Comparison of ENCODE assay signal across 19 mouse cellular contexts in the genomic region with DNA sequence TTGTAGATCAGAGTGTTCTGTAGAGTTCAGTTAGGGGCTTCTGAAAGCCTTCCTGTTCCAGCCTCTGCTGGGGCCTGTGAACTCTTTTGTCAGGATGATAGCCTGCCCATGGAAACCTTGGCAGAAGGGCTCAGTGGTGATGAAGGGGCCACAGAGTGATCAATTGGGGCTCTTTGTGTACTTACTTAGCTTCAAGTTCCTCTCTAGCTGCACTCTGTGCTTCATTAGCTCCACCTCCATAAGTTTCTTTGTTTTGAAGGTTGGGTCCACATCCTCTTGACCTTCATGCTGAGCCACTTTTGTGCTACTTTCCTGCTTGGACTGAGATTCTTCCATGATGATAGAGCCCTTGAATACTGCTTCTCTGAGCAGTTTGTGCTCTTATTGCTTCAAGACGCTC. TPM values are rescaled to one million over a fixed set of nuclear protein-coding genes. Genes with fewer than 3 reads are reported as not detected.
DNase-seq lines count a peak whose midpoint lies in the region; ATAC-seq and TF ChIP-seq lines count a peak whose summit lies in the region.
"Had no signal": no experiment of that assay in that cellular context is flagged by ENCODE, and none has a peak within 500 bp of the region (broad histone marks: within the 10 kb centered on the region; RNA-seq: fewer than 3 reads in every experiment).

No protein-coding gene starts in this region.

- TF ChIP-seq CTCF in lung, adult 2 months (IDR thresholded peaks at IDR 0.05; ENCODE audit: insufficient read depth, low read length) = no peak

- no peaks in the 10 kb centered on the region for H3K27me3 ChIP-seq in heart, embryonic 12.5 days (replicated peaks)
- H3K27me3 ChIP-seq: embryonic facial prominence, embryonic 13.5 days; forebrain, embryonic 12.5 days; heart, embryonic 13.5 days had no signal

- 83% methylated on average over 1 of the region's 1 CpGs for WGBS in heart, embryonic 12.5 days
- WGBS in lung, adult 2 months = 67% methylated on average over 1 of the region's 1 CpGs

- no peak overlapping the region for H3K27ac ChIP-seq in heart, embryonic 12.5 days (ENCODE audit: poor library complexity, severe bottlenecking)
- H3K27ac ChIP-seq: embryonic facial prominence, embryonic 13.5 days; forebrain, embryonic 12.5 days; heart, embryonic 13.5 days; hindbrain, embryonic 10.5 days; hindbrain, embryonic 14.5 days had no signal

- H3K36me3 ChIP-seq in heart, embryonic 12.5 days = no peaks in the 10 kb centered on the region
- H3K36me3 ChIP-seq: embryonic facial prominence, embryonic 13.5 days; forebrain, embryonic 12.5 days; heart, embryonic 13.5 days; hindbrain, embryonic 10.5 days had no signal

- H3K4me2 ChIP-seq in heart, embryonic 12.5 days = no peak overlapping the region
- H3K4me2 ChIP-seq: embryonic facial prominence, embryonic 13.5 days; forebrain, embryonic 12.5 days; heart, embryonic 13.5 days; hindbrain, embryonic 14.5 days had no signal

- H3K4me1 ChIP-seq in heart, embryonic 12.5 days (replicated peaks) = no peaks in the 10 kb centered on the region
- no peaks in the 10 kb centered on the region for H3K4me1 ChIP-seq in lung, adult 2 months (ENCODE audit: control insufficient read depth, insufficient read depth, low read length)
- H3K4me1 ChIP-seq: embryonic facial prominence, embryonic 13.5 days; forebrain, embryonic 12.5 days; heart, embryonic 13.5 days; hindbrain, embryonic 10.5 days had no signal

- H3K9me3 ChIP-seq in heart, embryonic 12.5 days (replicated peaks) = peaks cover 4% of the 10 kb centered on the region; the same call in 1 of the 2 replicates
- H3K9me3 ChIP-seq: embryonic facial prominence, embryonic 13.5 days; forebrain, embryonic 12.5 days; heart, embryonic 13.5 days; hindbrain, embryonic 10.5 days had no signal

- H3K9ac ChIP-seq in heart, embryonic 12.5 days = no peak overlapping the region
- H3K9ac ChIP-seq: embryonic facial prominence, embryonic 13.5 days; forebrain, embryonic 12.5 days; heart, embryonic 13.5 days; hindbrain, embryonic 14.5 days had no signal

- H3K4me3 ChIP-seq in heart, embryonic 12.5 days = no peak overlapping the region
- no peak overlapping the region for H3K4me3 ChIP-seq in lung, adult 2 months (replicated peaks; ENCODE audit: extremely low read depth, low read depth, low read length)
- H3K4me3 ChIP-seq: embryonic facial prominence, embryonic 13.5 days; forebrain, embryonic 12.5 days; heart, embryonic 13.5 days; hindbrain, embryonic 10.5 days had no signal

- TF ChIP-seq POLR2A in lung, adult 2 months (IDR thresholded peaks at IDR 0.05; ENCODE audit: borderline replicate concordance, extremely low read depth, low read depth, low read length) = no peak

- peak; percentile 41 for DNase-seq in heart, adult 8-10 months (ENCODE audit: low spot score)
- DNase-seq in kidney, postnatal 14 days = peak; percentile 7
- DNase-seq in kidney, adult 11 months = no peak
- peak; percentile 37 for DNase-seq in lung, postnatal 25 days (ENCODE audit: low spot score)
- DNase-seq in lung, adult 2 months = no peak
- DNase-seq: adrenal gland, adult 2 months; adrenal gland, postnatal 25 days; cerebellum, adult 18-20 months; cerebellum, adult 9-11 months; cerebellum, postnatal 36 days; gastrocnemius, postnatal 14 days had no signal

- no peak for ATAC-seq in heart, embryonic 12.5 days (ENCODE audit: insufficient number of reproducible peaks, low FRiP score)
- ATAC-seq: forebrain, embryonic 16.5 days had no signal

RNA-seq across cellular contexts. Expression of a gene that starts 2.5 kb away (rescaled TPM):
- 1 to 10 TPM in 2 of 4 experiments, under 1 TPM in 2; 0.73 to 1.2 (median 1.0) TPM for total RNA-seq in heart, adult 8-10 months (2022)
- not detected in 2 replicates for polyA plus RNA-seq in heart, embryonic 12.5 days (2016; fragmentation: Nextera tagmentation; extraction: Ambion mirVana)
- 0.10 TPM in 1 of 2 replicates, not detected in the other for polyA plus RNA-seq in lung, adult 2 months (2012; rRNA removed)
- total RNA-seq: ES-E14 had no signal
- polyA plus RNA-seq: adrenal gland, adult 2 months; heart, embryonic 13.5 days had no signal

Comparison
In these comparisons a context has a peak if more than half of its experiments do, and no peak if none do; other contexts are left out.
1. DNase-seq: peak in heart, adult 8-10 months (single experiment), kidney, postnatal 14 days (single experiment) and lung, postnatal 25 days (single experiment); none in kidney, adult 11 months (single experiment) and lung, adult 2 months (single experiment).